Mouse (Mus musculus): ENCODE data around the gene Rgs7.

- TF ChIP-seq GATA1 (IDR thresholded peaks at IDR 0.05; ENCODE audit: low read depth, low read length), result no peak
- no peak for TF ChIP-seq CTCF (IDR thresholded peaks at IDR 0.05 in 2 of 3, conservative IDR thresholded peaks at IDR 0.05 in 1 of 3; ENCODE audit: control insufficient read depth in 1 of 3, insufficient read depth in 1 of 3, low read depth in 2 of 3, low read length in 3 of 3, poor library complexity in 1 of 3, severe bottlenecking in 1 of 3)
- no peak for TF ChIP-seq RCOR1 (IDR thresholded peaks at IDR 0.05; ENCODE audit: low read depth, low read length)
- no peak for TF ChIP-seq ZKSCAN1 (IDR thresholded peaks at IDR 0.05; ENCODE audit: low read depth, low read length)
- TF ChIP-seq EP300 (IDR thresholded peaks at IDR 0.05; ENCODE audit: low read depth in 1 of 2, low read length in 2 of 2), result no peak
- no peak for TF ChIP-seq MXI1 (IDR thresholded peaks at IDR 0.05; ENCODE audit: low read depth, low read length)
These were observed 162.3 kb downstream of the Rgs7 start for GRCm38 (mm10) chr1:175329934-175330471.

Measured in MEL (cell line).